Mouse (Mus musculus) spleen, postnatal 36 days (tissue): ENCODE data around the gene Flt3l.
A peak's percentile ranks its signal among the peaks of the same experiment; 100 is the strongest.
"Not testable (repeated sequence)": the region's sequence is repeated elsewhere in the genome, so short reads cannot be mapped to it uniquely, and the experiment has no call there.

Source experiments
- DNase-seq, 2 experiments: peaks; one replicate each; pipeline ENCODE4 v3.0.0; 2022; ENCODE audit warnings: low spot score in 2 of 2, mixed read lengths in 1 of 2

Flt3l gene

GRCm38 (mm10) chr7:45141914-45142313, 5.7 kb upstream of the Flt3l start:
- no peak for DNase-seq

- DNase-seq = no peak
These were observed 5.1 kb upstream of the Flt3l start for GRCm38 (mm10) chr7:45141319-45141718.

GRCm38 (mm10) chr7:45139904-45140723, 3.9 kb upstream of the Flt3l start:
- no peak for DNase-seq

GRCm38 (mm10) chr7:45138403-45138802, 2.2 kb upstream of the Flt3l start:
- DNase-seq = no peak

- no peak for DNase-seq
These were observed 1.2 kb upstream of the Flt3l start for GRCm38 (mm10) chr7:45137171-45138006.

- no peak for DNase-seq
These were observed 862 bp downstream of the Flt3l start for GRCm38 (mm10) chr7:45135370-45135769.

- peak in 1 of 2 experiments; percentile 63 for DNase-seq
These were observed 1.6 kb downstream of the Flt3l start for GRCm38 (mm10) chr7:45134544-45135026.

- no peak for DNase-seq
These were observed 2.6 kb downstream of the Flt3l start for GRCm38 (mm10) chr7:45133446-45134159.

GRCm38 (mm10) chr7:45131850-45132249, 4.4 kb downstream of the Flt3l start:
- no peak for DNase-seq

GRCm38 (mm10) chr7:45129776-45130512, 6.3 kb downstream of the Flt3l start:
- no peak for DNase-seq

- DNase-seq = no peak
These were observed 6.9 kb downstream of the Flt3l start for GRCm38 (mm10) chr7:45129318-45129717.

GRCm38 (mm10) chr7:45128624-45129246, 7.5 kb downstream of the Flt3l start, which contains the start of gene Rpl13a:
Gene Rpl13a, minus strand, starts transcription at chr7:45128761.
- DNase-seq = peak; percentile 99

- no peak for DNase-seq
These were observed 8.5 kb downstream of the Flt3l start for GRCm38 (mm10) chr7:45127700-45128224.

- DNase-seq = no peak
These were observed 9.2 kb downstream of the Flt3l start for GRCm38 (mm10) chr7:45126844-45127699.

- no peak for DNase-seq
These were observed 9.9 kb downstream of the Flt3l start for GRCm38 (mm10) chr7:45126147-45126843.

- DNase-seq = not testable (repeated sequence)
These were observed 10.6 kb downstream of the Flt3l start for GRCm38 (mm10) chr7:45125649-45126048.

GRCm38 (mm10) chr7:45125144-45125600, 11.1 kb downstream of the Flt3l start:
- DNase-seq = no peak

GRCm38 (mm10) chr7:45124224-45125143, 11.7 kb downstream of the Flt3l start, which contains the start of gene Rps11:
Gene Rps11, minus strand, starts transcription at chr7:45124439.
- peak; percentile 99 for DNase-seq
